Mouse (Mus musculus) C2C12 (cell line): ENCODE results near the gene Gxylt2.

ENCODE experiments used
- CEBPB ChIP-seq: IDR thresholded peaks from one replicate; pipeline ENCODE4 v1.6.1; 2011; ENCODE audit warnings: low read depth, mild to moderate bottlenecking, control low read depth, moderate library complexity
- CTCF ChIP-seq: IDR thresholded peaks from one replicate; pipeline ENCODE4 v1.5.1; 2011; ENCODE audit not compliant: control insufficient read depth, insufficient read depth, insufficient read length
- MAX ChIP-seq: IDR thresholded peaks from one replicate; pipeline ENCODE4 v1.6.1; 2011; ENCODE audit warnings: mild to moderate bottlenecking, control low read depth
- MYOG ChIP-seq: IDR thresholded peaks from one replicate; pipeline ENCODE4 v1.6.1; 2011; ENCODE audit not compliant: control insufficient read depth, insufficient read length; ENCODE audit errors: extremely low read depth
- USF1 ChIP-seq: IDR thresholded peaks from one replicate; pipeline ENCODE4 v1.6.1; 2011; ENCODE audit warnings: low read depth, mild to moderate bottlenecking, control low read depth, moderate library complexity

- TF ChIP-seq CTCF, result no peak
- no peak for TF ChIP-seq MAX
- no peak for TF ChIP-seq USF1
- no peak for TF ChIP-seq CEBPB
- TF ChIP-seq MYOG, result no peak
These were observed 855 bp downstream of the Gxylt2 start for GRCm38 (mm10) chr6:100705366-100705811.
